Mouse (Mus musculus) embryonic facial prominence, embryonic 14.5 days (tissue): ENCODE measurements at regions not wholly inside any gene's neighbourhood (a gene's known extent, or its start where the extent isn't known, plus 50 kb on each side); places are given as distances from the start of the nearest gene placed in this dataset.

Experiments
- ATAC-seq: fragments of 200-750 bp; cut with Nextera tagmentation; 2 replicates; pipeline ENCODE4 v1.8.0; 2017; ENCODE audit warnings: low read depth, moderate number of reproducible peaks, moderate TSS enrichment
- DNase-seq: peaks from one replicate; pipeline ENCODE4 v3.0.0-alpha.2; 2015; ENCODE audit warnings: low spot score
- H3K27ac ChIP-seq: fragments of 300-500 bp; sonication (generic); replicated peaks from 2 replicates; pipeline ENCODE4 v1.5.1; 2014; ENCODE audit warnings: low read depth, mild to moderate bottlenecking, low read length, moderate library complexity
- H3K27me3 ChIP-seq: fragments of 300-500 bp; sonication (generic); replicated peaks from 2 replicates; pipeline ENCODE4 v1.6.1; 2014; ENCODE audit warnings: low read length; ENCODE audit not compliant: control insufficient read depth, insufficient read depth
- H3K36me3 ChIP-seq: fragments of 300-500 bp; sonication (generic); 2 replicates; pipeline ENCODE4 v1.6.1; 2014; ENCODE audit warnings: low read length, mixed read lengths; ENCODE audit not compliant: control insufficient read depth, insufficient read depth
- H3K4me1 ChIP-seq: fragments of 300-500 bp; sonication (generic); 2 replicates; pipeline ENCODE4 v1.6.1; 2014; ENCODE audit warnings: antibody characterized with exemption, low read length; ENCODE audit not compliant: control insufficient read depth, insufficient read depth
- H3K4me2 ChIP-seq: fragments of 300-500 bp; sonication (generic); 2 replicates; pipeline ENCODE4 v1.6.1; 2014; ENCODE audit warnings: low read depth, mild to moderate bottlenecking, low read length, moderate library complexity, mixed read lengths
- H3K4me3 ChIP-seq: fragments of 300-500 bp; sonication (generic); 2 replicates; pipeline ENCODE4 v1.5.1; 2014; ENCODE audit warnings: low read depth, mild to moderate bottlenecking, low read length
- H3K9ac ChIP-seq: fragments of 300-500 bp; sonication (generic); 2 replicates; pipeline ENCODE4 v1.6.1; 2014; ENCODE audit warnings: low read depth, mild to moderate bottlenecking, low read length, moderate library complexity, mixed read lengths
- H3K9me3 ChIP-seq: fragments of 300-500 bp; sonication (generic); 2 replicates; pipeline ENCODE4 v1.6.1; 2016; ENCODE audit warnings: low read length; ENCODE audit not compliant: control insufficient read depth
- WGBS: fragments of 180-500 bp; shearing (Covaris S2); extraction: QIAGEN DNeasy Blood & Tissue Kit; methylation state at CpG from one replicate; pipeline ENCODE4 v1.1.7; 2014; 5-methylcytosine and 5-hydroxymethylcytosine counted together

- Histone ChIP-seq H3K4me3 (no peak overlapping the region), H3K4me1 (no peaks in the 10 kb centered on the region), H3K27ac (no peak overlapping the region), H3K4me2 (no peak overlapping the region), H3K27me3 (no peaks in the 10 kb centered on the region; the same call in 1 of the 2 replicates), H3K9ac (no peak overlapping the region), H3K36me3 (no peaks in the 10 kb centered on the region), H3K9me3 (no peaks in the 10 kb centered on the region)
- ATAC-seq (no peak), DNase-seq (no peak)
- WGBS = 56% methylated on average over 5 of the region's 5 CpGs
Measured at GRCm38 (mm10) chr1:69429632-69430031, 257.4 kb downstream of the Ikzf2 start.

- H3K4me1 ChIP-seq = no peaks in the 10 kb centered on the region
- DNase-seq = no peak
- peaks cover 27% of the 10 kb centered on the region for H3K9me3 ChIP-seq
- H3K27me3 ChIP-seq = no peaks in the 10 kb centered on the region
- H3K4me2 ChIP-seq = no peak overlapping the region
- no peak for ATAC-seq
- no peak overlapping the region for H3K4me3 ChIP-seq
- WGBS = 63% methylated on average over 2 of the region's 2 CpGs
- H3K36me3 ChIP-seq = no peaks in the 10 kb centered on the region
- no peak overlapping the region for H3K9ac ChIP-seq
- no peak overlapping the region for H3K27ac ChIP-seq
Measured at GRCm38 (mm10) chr1:69397676-69398075, 289.4 kb downstream of the Ikzf2 start.

- 93% methylated on average over 1 of the region's 1 CpGs for WGBS
- Histone ChIP-seq H3K36me3 (no peaks in the 10 kb centered on the region), H3K27ac (no peak overlapping the region), H3K9ac (no peak overlapping the region), H3K4me2 (no peak overlapping the region), H3K9me3 (0 out of 2 replicates have a peak, but pooled peaks cover 3% of the 10 kb centered on the region), H3K4me1 (no peaks in the 10 kb centered on the region), H3K4me3 (no peak overlapping the region), H3K27me3 (no peaks in the 10 kb centered on the region)
- DNase-seq (no peak), ATAC-seq (no peak)
Measured at GRCm38 (mm10) chr1:69382374-69382773, 274.5 kb upstream of the Erbb4 start.

- no peak for ATAC-seq
- DNase-seq = no peak
- Histone ChIP-seq H3K27ac (no peak overlapping the region), H3K9ac (no peak overlapping the region), H3K4me1 (no peaks in the 10 kb centered on the region), H3K27me3 (no peaks in the 10 kb centered on the region), H3K4me2 (no peak overlapping the region), H3K9me3 (0 out of 2 replicates have a peak, but pooled peaks cover 7% of the 10 kb centered on the region), H3K4me3 (no peak overlapping the region), H3K36me3 (no peaks in the 10 kb centered on the region)
- 80% methylated on average over 7 of the region's 7 CpGs for WGBS
Measured at GRCm38 (mm10) chr1:69379741-69380140, 271.9 kb upstream of the Erbb4 start.

GRCm38 (mm10) chr1:69376923-69377706, 269.3 kb upstream of the Erbb4 start:
- H3K27ac ChIP-seq = no peak overlapping the region
- H3K9me3 ChIP-seq = 0 out of 2 replicates have a peak, but pooled peaks cover 7% of the 10 kb centered on the region
- no peaks in the 10 kb centered on the region for H3K27me3 ChIP-seq
- H3K4me1 ChIP-seq = no peaks in the 10 kb centered on the region
- 95% methylated on average over 42 of the region's 46 CpGs for WGBS
- ATAC-seq = no peak
- no peaks in the 10 kb centered on the region for H3K36me3 ChIP-seq
- no peak overlapping the region for H3K9ac ChIP-seq
- no peak for DNase-seq
- no peak overlapping the region for H3K4me3 ChIP-seq
- H3K4me2 ChIP-seq = no peak overlapping the region

GRCm38 (mm10) chr1:69375246-69375645, 267.4 kb upstream of the Erbb4 start:
- Histone ChIP-seq H3K36me3 (no peaks in the 10 kb centered on the region), H3K27me3 (no peaks in the 10 kb centered on the region), H3K4me1 (no peaks in the 10 kb centered on the region), H3K27ac (no peak overlapping the region), H3K4me3 (no peak overlapping the region), H3K4me2 (no peak overlapping the region), H3K9ac (no peak overlapping the region), H3K9me3 (0 out of 2 replicates have a peak, but pooled peaks cover 7% of the 10 kb centered on the region)
- DNase-seq (no peak), ATAC-seq (no peak)
- 33% methylated on average over 1 of the region's 1 CpGs for WGBS

- H3K4me1 ChIP-seq = no peaks in the 10 kb centered on the region
- ATAC-seq (no peak), DNase-seq (no peak)
- H3K27me3 ChIP-seq = no peaks in the 10 kb centered on the region
- no peak overlapping the region for H3K27ac ChIP-seq
- no peaks in the 10 kb centered on the region for H3K9me3 ChIP-seq
- H3K4me2 ChIP-seq = no peak overlapping the region
- no peak overlapping the region for H3K9ac ChIP-seq
- H3K36me3 ChIP-seq = no peaks in the 10 kb centered on the region
- no peak overlapping the region for H3K4me3 ChIP-seq
- 92% methylated on average over 1 of the region's 2 CpGs for WGBS
Measured at GRCm38 (mm10) chr1:69370078-69370477, 262.2 kb upstream of the Erbb4 start.

- Histone ChIP-seq H3K9ac (no peak overlapping the region), H3K36me3 (no peaks in the 10 kb centered on the region), H3K27me3 (no peaks in the 10 kb centered on the region), H3K4me3 (no peak overlapping the region), H3K4me1 (no peaks in the 10 kb centered on the region), H3K4me2 (no peak overlapping the region), H3K27ac (no peak overlapping the region), H3K9me3 (0 out of 2 replicates have a peak, but pooled peaks cover 3% of the 10 kb centered on the region)
- no peak for ATAC-seq
- WGBS = 52% methylated on average over 1 of the region's 1 CpGs
- no peak for DNase-seq
Measured at GRCm38 (mm10) chr1:69367531-69367930, 259.7 kb upstream of the Erbb4 start.

- DNase-seq (no peak), ATAC-seq (no peak)
- Histone ChIP-seq H3K27me3 (no peaks in the 10 kb centered on the region), H3K4me1 (no peaks in the 10 kb centered on the region), H3K4me2 (no peak overlapping the region), H3K27ac (no peak overlapping the region), H3K36me3 (no peaks in the 10 kb centered on the region), H3K9ac (no peak overlapping the region), H3K9me3 (0 out of 2 replicates have a peak, but pooled peaks cover 3% of the 10 kb centered on the region), H3K4me3 (no peak overlapping the region)
Measured at GRCm38 (mm10) chr1:69364069-69364468, 256.2 kb upstream of the Erbb4 start.
